Mouse (Mus musculus): Measurements from ENCODE around the gene Rab11fip2. TPM values are rescaled to one million over a fixed set of nuclear protein-coding genes. Genes with fewer than 3 reads are reported as not detected.

Gene Rab11fip2
- polyA plus RNA-seq, 1 experiment = 1.3 TPM

- TF ChIP-seq REST (IDR thresholded peaks at IDR 0.05; ENCODE audit: insufficient read depth, insufficient read length) (no peak), MAX (IDR thresholded peaks at IDR 0.05; ENCODE audit: low read depth) (no peak), MYOD1 (IDR thresholded peaks at IDR 0.05; ENCODE audit: control insufficient read depth in 1 of 3, insufficient read length in 2 of 3, low read depth in 2 of 3) (no peak), TCF3 (IDR thresholded peaks at IDR 0.05; ENCODE audit: insufficient read length, low read depth) (no peak), MYOG (IDR thresholded peaks at IDR 0.05; ENCODE audit: control insufficient read depth in 1 of 3, insufficient read depth in 1 of 3, insufficient read length in 2 of 3, low read depth in 2 of 3) (no peak), USF1 (IDR thresholded peaks at IDR 0.05; ENCODE audit: low read depth) (no peak), SRF (IDR thresholded peaks at IDR 0.05; ENCODE audit: control insufficient read depth, insufficient read length, low read depth) (no peak), CEBPB (IDR thresholded peaks at IDR 0.05; ENCODE audit: insufficient read depth, poor library complexity, severe bottlenecking) (no peak), POLR2AphosphoS2 (IDR thresholded peaks at IDR 0.05; ENCODE audit: insufficient read length, low read depth) (no peak), POLR2A (IDR thresholded peaks at IDR 0.05; ENCODE audit: insufficient read length, low read depth) (no peak), E2F4 (IDR thresholded peaks at IDR 0.05; ENCODE audit: insufficient read depth) (no peak), TCF12 (IDR thresholded peaks at IDR 0.05; ENCODE audit: insufficient read depth, poor library complexity, severe bottlenecking) (no peak)
- H3K4me2 ChIP-seq (ENCODE audit: low read depth) = no peak overlapping the region
Observed at GRCm38 (mm10) chr19:59889383-59889782, 54.1 kb downstream of the Rab11fip2 start.

GRCm38 (mm10) chr19:59888846-59889245 lies 54.6 kb downstream of the Rab11fip2 start:
- no peaks in the 10 kb centered on the region for H3K36me3 ChIP-seq (ENCODE audit: control insufficient read depth, insufficient read depth)
- no peak overlapping the region for H3K4me3 ChIP-seq
- H3K27me3 ChIP-seq (ENCODE audit: control insufficient read depth, insufficient read depth, insufficient read length) = no peaks in the 10 kb centered on the region
- no peaks in the 10 kb centered on the region for H3K79me2 ChIP-seq (ENCODE audit: control insufficient read depth, insufficient read depth)
- no peak overlapping the region for H3K4me2 ChIP-seq (ENCODE audit: low read depth)
- TF ChIP-seq POLR2A (IDR thresholded peaks at IDR 0.05; ENCODE audit: insufficient read length, low read depth) (no peak), TCF3 (IDR thresholded peaks at IDR 0.05; ENCODE audit: insufficient read length, low read depth) (no peak), SRF (IDR thresholded peaks at IDR 0.05; ENCODE audit: control insufficient read depth, insufficient read length, low read depth) (no peak), E2F4 (IDR thresholded peaks at IDR 0.05; ENCODE audit: insufficient read depth) (no peak), TCF12 (IDR thresholded peaks at IDR 0.05; ENCODE audit: insufficient read depth, poor library complexity, severe bottlenecking) (no peak)
- no peak overlapping the region for H3ac ChIP-seq (ENCODE audit: control insufficient read depth, insufficient read length)

More at GRCm38 (mm10) chr19:59889383-59889782, 54.1 kb downstream of the Rab11fip2 start:
- H3K27me3 ChIP-seq (ENCODE audit: control insufficient read depth, insufficient read depth, insufficient read length) = no peaks in the 10 kb centered on the region
- no peak overlapping the region for H3ac ChIP-seq (ENCODE audit: control insufficient read depth, insufficient read length)
- no peaks in the 10 kb centered on the region for H3K36me3 ChIP-seq (ENCODE audit: control insufficient read depth, insufficient read depth)
- H3K4me3 ChIP-seq = no peak overlapping the region
- H3K79me2 ChIP-seq (ENCODE audit: control insufficient read depth, insufficient read depth) = no peaks in the 10 kb centered on the region

- H3K27me3 ChIP-seq (ENCODE audit: control insufficient read depth, insufficient read depth, insufficient read length) = no peaks in the 10 kb centered on the region
- no peak overlapping the region for H3K4me2 ChIP-seq (ENCODE audit: low read depth)
- H3K4me3 ChIP-seq = no peak overlapping the region
- no peaks in the 10 kb centered on the region for H3K36me3 ChIP-seq (ENCODE audit: control insufficient read depth, insufficient read depth)
- H3ac ChIP-seq (ENCODE audit: control insufficient read depth, insufficient read length) = no peak overlapping the region
- H3K79me2 ChIP-seq (ENCODE audit: control insufficient read depth, insufficient read depth) = no peaks in the 10 kb centered on the region
- TF ChIP-seq POLR2AphosphoS2 (IDR thresholded peaks at IDR 0.05; ENCODE audit: insufficient read length, low read depth) (no peak), TCF12 (IDR thresholded peaks at IDR 0.05; ENCODE audit: insufficient read depth, poor library complexity, severe bottlenecking) (no peak), SRF (IDR thresholded peaks at IDR 0.05; ENCODE audit: control insufficient read depth, insufficient read length, low read depth) (no peak), CEBPB (IDR thresholded peaks at IDR 0.05; ENCODE audit: insufficient read depth, poor library complexity, severe bottlenecking) (no peak)
Observed at GRCm38 (mm10) chr19:59887866-59888265, 55.6 kb downstream of the Rab11fip2 start.

- Histone ChIP-seq H3K36me3 (ENCODE audit: control insufficient read depth, insufficient read depth) (no peaks in the 10 kb centered on the region), H3K79me2 (ENCODE audit: control insufficient read depth, insufficient read depth) (no peaks in the 10 kb centered on the region), H3K4me3 (no peak overlapping the region), H3ac (ENCODE audit: control insufficient read depth, insufficient read length) (no peak overlapping the region), H3K4me2 (ENCODE audit: low read depth) (no peak overlapping the region), H3K27me3 (ENCODE audit: control insufficient read depth, insufficient read depth, insufficient read length) (no peaks in the 10 kb centered on the region)
- TF ChIP-seq CEBPB (IDR thresholded peaks at IDR 0.05; ENCODE audit: insufficient read depth, poor library complexity, severe bottlenecking) = no peak
- TF ChIP-seq MYOD1 (IDR thresholded peaks at IDR 0.05; ENCODE audit: control insufficient read depth in 1 of 3, insufficient read length in 2 of 3, low read depth in 2 of 3) = no peak
- no peak for TF ChIP-seq POLR2AphosphoS2 (IDR thresholded peaks at IDR 0.05; ENCODE audit: insufficient read length, low read depth)
- no peak for TF ChIP-seq POLR2A (IDR thresholded peaks at IDR 0.05; ENCODE audit: insufficient read length, low read depth)
- no peak for TF ChIP-seq MYOG (IDR thresholded peaks at IDR 0.05; ENCODE audit: control insufficient read depth in 1 of 3, insufficient read depth in 1 of 3, insufficient read length in 2 of 3, low read depth in 2 of 3)
- TF ChIP-seq SRF (IDR thresholded peaks at IDR 0.05; ENCODE audit: control insufficient read depth, insufficient read length, low read depth) = no peak
- TF ChIP-seq MAX (IDR thresholded peaks at IDR 0.05; ENCODE audit: low read depth) = no peak
- no peak for TF ChIP-seq USF1 (IDR thresholded peaks at IDR 0.05; ENCODE audit: low read depth)
- TF ChIP-seq E2F4 (IDR thresholded peaks at IDR 0.05; ENCODE audit: insufficient read depth) = no peak
- TF ChIP-seq TCF12 (IDR thresholded peaks at IDR 0.05; ENCODE audit: insufficient read depth, poor library complexity, severe bottlenecking) = no peak
- no peak for TF ChIP-seq REST (IDR thresholded peaks at IDR 0.05; ENCODE audit: insufficient read depth, insufficient read length)
- no peak for TF ChIP-seq TCF3 (IDR thresholded peaks at IDR 0.05; ENCODE audit: insufficient read length, low read depth)
Observed at GRCm38 (mm10) chr19:59885301-59885700, 58.2 kb downstream of the Rab11fip2 start.

GRCm38 (mm10) chr19:59877238-59877637 lies 66.2 kb downstream of the Rab11fip2 start:
- no peaks in the 10 kb centered on the region for H3K36me3 ChIP-seq (ENCODE audit: control insufficient read depth, insufficient read depth)
- TF ChIP-seq TCF12 (IDR thresholded peaks at IDR 0.05; ENCODE audit: insufficient read depth, poor library complexity, severe bottlenecking) (no peak), USF1 (IDR thresholded peaks at IDR 0.05; ENCODE audit: low read depth) (no peak), CEBPB (IDR thresholded peaks at IDR 0.05; ENCODE audit: insufficient read depth, poor library complexity, severe bottlenecking) (no peak), MYOG (IDR thresholded peaks at IDR 0.05; ENCODE audit: control insufficient read depth in 1 of 3, insufficient read depth in 1 of 3, insufficient read length in 2 of 3, low read depth in 2 of 3) (no peak), E2F4 (IDR thresholded peaks at IDR 0.05; ENCODE audit: insufficient read depth) (no peak), MAX (IDR thresholded peaks at IDR 0.05; ENCODE audit: low read depth) (no peak), MYOD1 (IDR thresholded peaks at IDR 0.05; ENCODE audit: control insufficient read depth in 1 of 3, insufficient read length in 2 of 3, low read depth in 2 of 3) (no peak), REST (IDR thresholded peaks at IDR 0.05; ENCODE audit: insufficient read depth, insufficient read length) (no peak), SRF (IDR thresholded peaks at IDR 0.05; ENCODE audit: control insufficient read depth, insufficient read length, low read depth) (no peak), POLR2AphosphoS2 (IDR thresholded peaks at IDR 0.05; ENCODE audit: insufficient read length, low read depth) (no peak), POLR2A (IDR thresholded peaks at IDR 0.05; ENCODE audit: insufficient read length, low read depth) (no peak), TCF3 (IDR thresholded peaks at IDR 0.05; ENCODE audit: insufficient read length, low read depth) (no peak)

More at GRCm38 (mm10) chr19:59877238-59877637, 66.2 kb downstream of the Rab11fip2 start:
- no peak overlapping the region for H3ac ChIP-seq (ENCODE audit: control insufficient read depth, insufficient read length)
- no peaks in the 10 kb centered on the region for H3K27me3 ChIP-seq (ENCODE audit: control insufficient read depth, insufficient read depth, insufficient read length)
- no peaks in the 10 kb centered on the region for H3K79me2 ChIP-seq (ENCODE audit: control insufficient read depth, insufficient read depth)
- no peak overlapping the region for H3K4me2 ChIP-seq (ENCODE audit: low read depth)
- no peak overlapping the region for H3K4me3 ChIP-seq

Data from myocyte (in vitro differentiated cells).